Mouse (Mus musculus) megakaryocyte, embryonic 14.5 days (primary cell): ENCODE results near the gene Kpnb1.

ENCODE experiments used
- FLI1 ChIP-seq: IDR thresholded peaks from 2 replicates; pipeline ENCODE4 v1.6.1; 2012; ENCODE audit warnings: low read length, inconsistent platforms, mixed read lengths
- GATA1 ChIP-seq: IDR thresholded peaks from 3 replicates; pipeline ENCODE4 v1.6.1; 2012; ENCODE audit warnings: mixed read lengths, low read length, inconsistent platforms, borderline replicate concordance

DNA sequence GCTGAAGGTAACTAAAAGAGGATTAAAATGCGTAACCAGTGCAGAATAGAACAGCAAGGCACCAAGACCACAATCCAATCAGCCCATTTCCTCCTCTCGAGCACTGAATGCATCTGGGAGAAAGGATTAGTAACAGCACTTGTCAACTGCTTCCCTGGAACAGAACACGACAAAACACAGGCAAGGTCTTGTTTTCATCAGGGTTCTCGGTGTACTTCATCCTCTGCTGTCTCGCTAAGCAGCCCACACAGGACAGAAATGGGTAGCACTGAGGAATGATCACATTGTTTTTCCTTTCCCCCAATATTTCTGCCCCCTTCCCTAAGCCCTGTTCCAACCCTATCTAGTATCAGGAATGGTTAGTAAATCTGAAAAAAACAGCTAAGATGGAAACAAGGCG is 27.3 kb downstream of the Kpnb1 start:
- TF ChIP-seq FLI1 (no peak), GATA1 (no peak)
